Mouse (Mus musculus) neural tube, embryonic 13.5 days (tissue): ENCODE measurements at regions not wholly inside any gene's neighbourhood (a gene's known extent, or its start where the extent isn't known, plus 50 kb on each side); places are given as distances from the start of the nearest gene placed in this dataset.

Experiments used
- ATAC-seq: fragments of 200-750 bp; cut with Nextera tagmentation; 2 replicates; pipeline ENCODE4 v1.8.0; 2017; ENCODE audit warnings: low read depth, mild to moderate bottlenecking, moderate TSS enrichment, moderate library complexity
- H3K27ac ChIP-seq: fragments of 300-500 bp; sonication (generic); replicated peaks from 2 replicates; pipeline ENCODE4 v1.5.1; 2015; ENCODE audit warnings: moderate library complexity, mild to moderate bottlenecking, inconsistent platforms
- H3K27me3 ChIP-seq: fragments of 300-500 bp; sonication (generic); 2 replicates; pipeline ENCODE4 v1.6.1; 2015; ENCODE audit warnings: mild to moderate bottlenecking, inconsistent platforms
- H3K36me3 ChIP-seq: fragments of 300-500 bp; sonication (generic); 2 replicates; pipeline ENCODE4 v1.6.1; 2015; ENCODE audit warnings: mild to moderate bottlenecking, inconsistent platforms
- H3K4me1 ChIP-seq: fragments of 300-500 bp; sonication (generic); replicated peaks from 2 replicates; pipeline ENCODE4 v1.6.1; 2015; ENCODE audit warnings: inconsistent platforms
- H3K4me2 ChIP-seq: fragments of 300-500 bp; sonication (generic); 2 replicates; pipeline ENCODE4 v1.6.1; 2015; ENCODE audit warnings: inconsistent platforms, mild to moderate bottlenecking, moderate library complexity
- H3K4me3 ChIP-seq: fragments of 300-500 bp; sonication (generic); 2 replicates; pipeline ENCODE4 v1.5.1; 2015; ENCODE audit warnings: mild to moderate bottlenecking, inconsistent platforms
- H3K9ac ChIP-seq: fragments of 300-500 bp; sonication (generic); 2 replicates; pipeline ENCODE4 v1.6.1; 2015; ENCODE audit warnings: moderate library complexity, mild to moderate bottlenecking, inconsistent platforms
- H3K9me3 ChIP-seq: fragments of 300-500 bp; sonication (generic); 2 replicates; pipeline ENCODE4 v1.6.1; 2016; ENCODE audit warnings: inconsistent platforms
- WGBS: fragments of 180-500 bp; shearing (Covaris S2); methylation state at CpG from one replicate; pipeline ENCODE4 v1.1.7; 2015; 5-methylcytosine and 5-hydroxymethylcytosine counted together

GRCm38 (mm10) chr4:80631441-80631840 is 202.5 kb upstream of the Tyrp1 start:
- Histone ChIP-seq H3K4me2 (no peak overlapping the region), H3K9ac (no peak overlapping the region), H3K27me3 (no peaks in the 10 kb centered on the region), H3K36me3 (no peaks in the 10 kb centered on the region), H3K27ac (no peak overlapping the region), H3K9me3 (no peaks in the 10 kb centered on the region), H3K4me3 (no peak overlapping the region), H3K4me1 (no peaks in the 10 kb centered on the region)
- ATAC-seq = no peak
- 82% methylated on average over 4 of the region's 4 CpGs for WGBS

- no peaks in the 10 kb centered on the region for H3K27me3 ChIP-seq
- H3K4me1 ChIP-seq = no peaks in the 10 kb centered on the region
- no peaks in the 10 kb centered on the region for H3K9me3 ChIP-seq
- no peak for ATAC-seq
- H3K27ac ChIP-seq = no peak overlapping the region
- H3K9ac ChIP-seq = no peak overlapping the region
- H3K4me2 ChIP-seq = no peak overlapping the region
- H3K4me3 ChIP-seq = no peak overlapping the region
- no peaks in the 10 kb centered on the region for H3K36me3 ChIP-seq
These were observed 195.5 kb upstream of the Tyrp1 start for GRCm38 (mm10) chr4:80638381-80638780.
